9 mouse cellular contexts compared by ENCODE assay signal in genomic region chr19:45574941-45575631, GRCm38 (mm10). TPM values are rescaled to one million over a fixed set of nuclear protein-coding genes. Genes with fewer than 3 reads are reported as not detected.
A peak's percentile ranks its signal among the peaks of the same experiment; 100 is the strongest.
DNase-seq lines count a peak whose midpoint lies in the region; ATAC-seq and TF ChIP-seq lines count a peak whose summit lies in the region.
"Had no signal": no experiment of that assay in that cellular context is flagged by ENCODE, and none has a peak within 500 bp of the region (broad histone marks: within the 10 kb centered on the region; RNA-seq: fewer than 3 reads in every experiment).

No protein-coding gene starts in this region.

- DNase-seq in kidney, adult 2 months, result peak; percentile 11
- no peak for DNase-seq in kidney, adult 11 months
- no peak for DNase-seq in embryonic facial prominence, embryonic 14.5 days (ENCODE audit: low spot score)
- peak; percentile 59 for DNase-seq in lung, embryonic 14.5 days
- peak; percentile 51 for DNase-seq in stomach, postnatal 0 days (ENCODE audit: low spot score)
- DNase-seq in adrenal gland, postnatal 4 days (ENCODE audit: low spot score in 2 of 2), result no peak
- DNase-seq in urinary bladder, postnatal 25 days (ENCODE audit: low spot score), result no peak

- no peak for TF ChIP-seq CTCF in kidney, adult 2 months (conservative IDR thresholded peaks at IDR 0.05; ENCODE audit: insufficient read depth, insufficient read length, low read depth, low read length)
- no peak for TF ChIP-seq CTCF in lung, embryonic 14.5 days (IDR thresholded peaks at IDR 0.05; ENCODE audit: low read depth)
- TF ChIP-seq CTCF in stomach, postnatal 0 days (IDR thresholded peaks at IDR 0.05; ENCODE audit: low read depth), result no peak

- peak overlapping the region; percentile 8; the same call in 1 of the 2 replicates for H3K9ac ChIP-seq in embryonic facial prominence, embryonic 14.5 days (ENCODE audit: low read depth, low read length)
- no peak overlapping the region for H3K9ac ChIP-seq in lung, embryonic 14.5 days
- H3K9ac ChIP-seq in stomach, postnatal 0 days (ENCODE audit: low read length), result 0 out of 2 replicates have a peak overlapping the region, but pooled peaks have one; percentile 13
- H3K9ac ChIP-seq in hindbrain, embryonic 13.5 days, result no peak overlapping the region
- H3K9ac ChIP-seq: neural tube, embryonic 12.5 days had no signal

- TF ChIP-seq EP300 in stomach, postnatal 0 days (optimal IDR thresholded peaks at IDR 0.05), result no peak

- H3K27ac ChIP-seq in kidney, adult 2 months (ENCODE audit: insufficient read depth, low read depth, low read length), result no peak overlapping the region
- H3K27ac ChIP-seq in embryonic facial prominence, embryonic 14.5 days (replicated peaks; ENCODE audit: low read depth, low read length), result no peak overlapping the region
- peak overlapping the region; percentile 68 for H3K27ac ChIP-seq in lung, embryonic 14.5 days (ENCODE audit: low read depth)
- 0 out of 2 replicates have a peak overlapping the region, but pooled peaks have one; percentile 6 for H3K27ac ChIP-seq in stomach, postnatal 0 days (replicated peaks)
- no peak overlapping the region for H3K27ac ChIP-seq in hindbrain, embryonic 13.5 days
- H3K27ac ChIP-seq: neural tube, embryonic 12.5 days had no signal

- H3K4me2 ChIP-seq in embryonic facial prominence, embryonic 14.5 days (ENCODE audit: low read depth, low read length), result no peak overlapping the region
- H3K4me2 ChIP-seq in lung, embryonic 14.5 days, result 0 out of 2 replicates have a peak overlapping the region, but pooled peaks have one; percentile 12
- H3K4me2 ChIP-seq in stomach, postnatal 0 days (replicated peaks; ENCODE audit: low read depth), result no peak overlapping the region
- no peak overlapping the region for H3K4me2 ChIP-seq in hindbrain, embryonic 13.5 days
- H3K4me2 ChIP-seq: neural tube, embryonic 12.5 days had no signal

- no peak for ATAC-seq in embryonic facial prominence, embryonic 14.5 days (ENCODE audit: low read depth)
- ATAC-seq in lung, embryonic 14.5 days (ENCODE audit: insufficient read depth), result peak; percentile 50
- peak; percentile 55; the same call in 1 of the 2 replicates for ATAC-seq in stomach, postnatal 0 days (ENCODE audit: low FRiP score, low TSS enrichment)
- no peak for ATAC-seq in hindbrain, embryonic 13.5 days (ENCODE audit: low FRiP score)

- no peak overlapping the region for H3K4me3 ChIP-seq in kidney, adult 2 months (ENCODE audit: insufficient read depth, low read depth, low read length)
- H3K4me3 ChIP-seq in embryonic facial prominence, embryonic 14.5 days (ENCODE audit: low read depth, low read length), result no peak overlapping the region
- H3K4me3 ChIP-seq in lung, embryonic 14.5 days (ENCODE audit: low read depth, low read length), result no peak overlapping the region
- H3K4me3 ChIP-seq in stomach, postnatal 0 days (ENCODE audit: low read depth, low read length), result no peak overlapping the region
- no peak overlapping the region for H3K4me3 ChIP-seq in hindbrain, embryonic 13.5 days
- H3K4me3 ChIP-seq: neural tube, embryonic 12.5 days had no signal

- 55% methylated on average over 19 of the region's 19 CpGs for WGBS in kidney, adult 2 months
- 44% methylated on average over 19 of the region's 19 CpGs for WGBS in embryonic facial prominence, embryonic 14.5 days
- 21% methylated on average over 19 of the region's 19 CpGs for WGBS in lung, embryonic 14.5 days
- WGBS in stomach, postnatal 0 days, result 44% methylated on average over 19 of the region's 19 CpGs
- WGBS in hindbrain, embryonic 13.5 days, result 65% methylated on average over 19 of the region's 19 CpGs

- TF ChIP-seq POLR2A in kidney, adult 2 months (IDR thresholded peaks at IDR 0.05; ENCODE audit: low read depth, low read length), result no peak

- no peaks in the 10 kb centered on the region for H3K4me1 ChIP-seq in kidney, adult 2 months (ENCODE audit: control insufficient read depth, insufficient read depth, low read length)
- H3K4me1 ChIP-seq in embryonic facial prominence, embryonic 14.5 days (ENCODE audit: control insufficient read depth, insufficient read depth, low read length), result peaks cover 25% of the 10 kb centered on the region
- peaks cover 23% of the 10 kb centered on the region for H3K4me1 ChIP-seq in lung, embryonic 14.5 days (ENCODE audit: insufficient read depth)
- no peaks in the 10 kb centered on the region for H3K4me1 ChIP-seq in stomach, postnatal 0 days (replicated peaks; ENCODE audit: control insufficient read depth, insufficient read depth)
- peaks cover 32% of the 10 kb centered on the region for H3K4me1 ChIP-seq in hindbrain, embryonic 13.5 days (replicated peaks)

- H3K27me3 ChIP-seq in kidney, adult 2 months (replicated peaks; ENCODE audit: control insufficient read depth, insufficient read depth, low read length), result no peaks in the 10 kb centered on the region
- no peaks in the 10 kb centered on the region for H3K27me3 ChIP-seq in embryonic facial prominence, embryonic 14.5 days (replicated peaks; ENCODE audit: control insufficient read depth, insufficient read depth, low read length)
- no peaks in the 10 kb centered on the region for H3K27me3 ChIP-seq in lung, embryonic 14.5 days (ENCODE audit: insufficient read depth, low read length)
- no peaks in the 10 kb centered on the region for H3K27me3 ChIP-seq in stomach, postnatal 0 days (ENCODE audit: control insufficient read depth, insufficient read depth, low read length)
- peaks cover 51% of the 10 kb centered on the region for H3K27me3 ChIP-seq in hindbrain, embryonic 13.5 days
- H3K27me3 ChIP-seq: neural tube, embryonic 12.5 days had no signal

- no peaks in the 10 kb centered on the region for H3K36me3 ChIP-seq in kidney, adult 2 months (ENCODE audit: control insufficient read depth, insufficient read depth, low read length)
- peaks cover 35% of the 10 kb centered on the region for H3K36me3 ChIP-seq in embryonic facial prominence, embryonic 14.5 days (ENCODE audit: control insufficient read depth, insufficient read depth, low read length)
- H3K36me3 ChIP-seq in lung, embryonic 14.5 days (ENCODE audit: insufficient read depth), result peaks cover 40% of the 10 kb centered on the region
- H3K36me3 ChIP-seq in stomach, postnatal 0 days (ENCODE audit: control insufficient read depth, insufficient read depth, low read length), result peaks cover 12% of the 10 kb centered on the region; the same call in 1 of the 2 replicates
- peaks cover 67% of the 10 kb centered on the region for H3K36me3 ChIP-seq in hindbrain, embryonic 13.5 days

- H3K9me3 ChIP-seq in embryonic facial prominence, embryonic 14.5 days (ENCODE audit: control insufficient read depth, low read length), result no peaks in the 10 kb centered on the region
- H3K9me3 ChIP-seq in lung, embryonic 14.5 days (ENCODE audit: low read depth, low read length), result no peaks in the 10 kb centered on the region
- no peaks in the 10 kb centered on the region for H3K9me3 ChIP-seq in stomach, postnatal 0 days (ENCODE audit: control insufficient read depth, low read length)
- no peaks in the 10 kb centered on the region for H3K9me3 ChIP-seq in hindbrain, embryonic 13.5 days
- H3K9me3 ChIP-seq: neural tube, embryonic 12.5 days had no signal

RNA-seq across cellular contexts. Expression of gene Gm17018, which starts 14.7 kb away (rescaled TPM):
- polyA plus RNA-seq in kidney, adult 2 months (2012; rRNA removed), result 10.9 and 16.3 TPM in 2 replicates
- 40.9 and 44.8 TPM in 2 replicates for polyA plus RNA-seq in embryonic facial prominence, embryonic 14.5 days (2014; fragmentation: Nextera tagmentation; extraction: Ambion mirVana)
- 48.0 and 56.7 TPM in 2 replicates for polyA plus RNA-seq in lung, embryonic 14.5 days (2014; fragmentation: Nextera tagmentation; extraction: Ambion mirVana)
- 28.8 and 30.4 TPM in 2 replicates for polyA plus RNA-seq in stomach, postnatal 0 days (2015; fragmentation: Nextera tagmentation; extraction: Ambion mirVana)
- 10 to 100 TPM; 25.6 to 30.7 TPM for total RNA-seq in adrenal gland, postnatal 4 days (2021)
- 61.8 and 73.4 TPM in 2 replicates for polyA plus RNA-seq in hindbrain, embryonic 13.5 days (2015; fragmentation: Nextera tagmentation; extraction: Ambion mirVana)

RNA-seq across cellular contexts. Expression of gene Poll, which starts 14.8 kb away (rescaled TPM):
- polyA plus RNA-seq in kidney, adult 2 months (2012; rRNA removed), result 12.6 and 13.3 TPM in 2 replicates
- 11.1 and 12.2 TPM in 2 replicates for polyA plus RNA-seq in embryonic facial prominence, embryonic 14.5 days (2014; fragmentation: Nextera tagmentation; extraction: Ambion mirVana)
- 15.9 and 18.3 TPM in 2 replicates for polyA plus RNA-seq in lung, embryonic 14.5 days (2014; fragmentation: Nextera tagmentation; extraction: Ambion mirVana)
- polyA plus RNA-seq in stomach, postnatal 0 days (2015; fragmentation: Nextera tagmentation; extraction: Ambion mirVana), result 6.0 and 6.1 TPM in 2 replicates
- 10 to 100 TPM; 11.5 to 12.3 TPM for total RNA-seq in adrenal gland, postnatal 4 days (2021)
- polyA plus RNA-seq in hindbrain, embryonic 13.5 days (2015; fragmentation: Nextera tagmentation; extraction: Ambion mirVana), result 13.5 and 14.6 TPM in 2 replicates

Comparison
In these comparisons a context has a peak if more than half of its experiments do, and no peak if none do; other contexts are left out.
1. DNase-seq: peak in kidney, adult 2 months (single experiment), lung, embryonic 14.5 days (single experiment) and stomach, postnatal 0 days (single experiment); none in kidney, adult 11 months (single experiment), embryonic facial prominence, embryonic 14.5 days (single experiment), adrenal gland, postnatal 4 days (0 of 2) and urinary bladder, postnatal 25 days (single experiment).
2. H3K27ac ChIP-seq: peak in lung, embryonic 14.5 days (single experiment) and stomach, postnatal 0 days (single experiment); none in kidney, adult 2 months (single experiment), embryonic facial prominence, embryonic 14.5 days (single experiment) and hindbrain, embryonic 13.5 days (single experiment).
3. ATAC-seq: peak in lung, embryonic 14.5 days (single experiment) and stomach, postnatal 0 days (single experiment); none in embryonic facial prominence, embryonic 14.5 days (single experiment) and hindbrain, embryonic 13.5 days (single experiment).
4. H3K9ac ChIP-seq: peak in embryonic facial prominence, embryonic 14.5 days (single experiment) and stomach, postnatal 0 days (single experiment); none in lung, embryonic 14.5 days (single experiment) and hindbrain, embryonic 13.5 days (single experiment).